Mouse (Mus musculus): ENCODE results near the gene Fcer1g. TPM values are rescaled to one million over a fixed set of nuclear protein-coding genes. Genes with fewer than 3 reads are reported as not detected.

The Fcer1g gene
- polyA plus RNA-seq, 1 experiment, result 0.91 TPM

- Histone ChIP-seq H3K4me3 (ENCODE audit: low read depth, low read length) (no peak overlapping the region), H3K36me3 (ENCODE audit: control insufficient read depth, insufficient read depth, low read length, poor library complexity, severe bottlenecking) (peaks cover 40% of the 10 kb centered on the region), H3K9ac (ENCODE audit: low read depth, poor library complexity, severe bottlenecking) (no peak overlapping the region), H3K9me3 (replicated peaks; ENCODE audit: control insufficient read depth, insufficient read depth, low read length, poor library complexity, severe bottlenecking) (no peaks in the 10 kb centered on the region), H3K27me3 (ENCODE audit: control insufficient read depth, insufficient read depth, low read length, poor library complexity, severe bottlenecking) (no peaks in the 10 kb centered on the region), H3K27ac (ENCODE audit: insufficient read depth, low read length) (no peak overlapping the region), H3K4me1 (ENCODE audit: control insufficient read depth, insufficient read depth, low read length) (peaks cover 4% of the 10 kb centered on the region)
- no peak for TF ChIP-seq EP300 (IDR thresholded peaks at IDR 0.05; ENCODE audit: insufficient read depth, low read depth, low read length)
- TF ChIP-seq POLR2A (IDR thresholded peaks at IDR 0.05; ENCODE audit: insufficient read depth, low read length), result no peak
- TF ChIP-seq CTCF (IDR thresholded peaks at IDR 0.05; ENCODE audit: low read depth, low read length), result no peak
Measured at GRCm38 (mm10) chr1:171240911-171241310, 6.7 kb upstream of the Fcer1g start.

- no peak overlapping the region for H3K4me3 ChIP-seq (ENCODE audit: low read depth, low read length)
- H3K4me1 ChIP-seq (ENCODE audit: control insufficient read depth, insufficient read depth, low read length), result peaks cover 4% of the 10 kb centered on the region
- no peak for TF ChIP-seq CTCF (IDR thresholded peaks at IDR 0.05; ENCODE audit: low read depth, low read length)
- TF ChIP-seq EP300 (IDR thresholded peaks at IDR 0.05; ENCODE audit: insufficient read depth, low read depth, low read length), result no peak
- no peak for TF ChIP-seq POLR2A (IDR thresholded peaks at IDR 0.05; ENCODE audit: insufficient read depth, low read length)
- H3K36me3 ChIP-seq (ENCODE audit: control insufficient read depth, insufficient read depth, low read length, poor library complexity, severe bottlenecking), result peaks cover 43% of the 10 kb centered on the region
- no peaks in the 10 kb centered on the region for H3K9me3 ChIP-seq (replicated peaks; ENCODE audit: control insufficient read depth, insufficient read depth, low read length, poor library complexity, severe bottlenecking)
- no peak overlapping the region for H3K9ac ChIP-seq (ENCODE audit: low read depth, poor library complexity, severe bottlenecking)
- no peak overlapping the region for H3K27ac ChIP-seq (ENCODE audit: insufficient read depth, low read length)
- no peaks in the 10 kb centered on the region for H3K27me3 ChIP-seq (ENCODE audit: control insufficient read depth, insufficient read depth, low read length, poor library complexity, severe bottlenecking)
Measured at GRCm38 (mm10) chr1:171239992-171240744, 6.0 kb upstream of the Fcer1g start.

- peak overlapping the region; percentile 42; the same call in 1 of the 2 replicates for H3K9ac ChIP-seq (ENCODE audit: low read depth, poor library complexity, severe bottlenecking)
- H3K27ac ChIP-seq (ENCODE audit: insufficient read depth, low read length), result no peak overlapping the region
- TF ChIP-seq EP300 (IDR thresholded peaks at IDR 0.05; ENCODE audit: insufficient read depth, low read depth, low read length) (no peak), CTCF (IDR thresholded peaks at IDR 0.05; ENCODE audit: low read depth, low read length) (peak; percentile 97)
- no peaks in the 10 kb centered on the region for H3K27me3 ChIP-seq (ENCODE audit: control insufficient read depth, insufficient read depth, low read length, poor library complexity, severe bottlenecking)
- peaks cover 39% of the 10 kb centered on the region for H3K36me3 ChIP-seq (ENCODE audit: control insufficient read depth, insufficient read depth, low read length, poor library complexity, severe bottlenecking)
- H3K4me1 ChIP-seq (ENCODE audit: control insufficient read depth, insufficient read depth, low read length), result peaks cover 4% of the 10 kb centered on the region
- H3K9me3 ChIP-seq (replicated peaks; ENCODE audit: control insufficient read depth, insufficient read depth, low read length, poor library complexity, severe bottlenecking), result no peaks in the 10 kb centered on the region
- H3K4me3 ChIP-seq (ENCODE audit: low read depth, low read length), result peak overlapping the region; percentile 55
Measured at GRCm38 (mm10) chr1:171238463-171238862, 4.3 kb upstream of the Fcer1g start.

GRCm38 (mm10) chr1:171237438-171237837 lies 3.3 kb upstream of the Fcer1g start:
- Histone ChIP-seq H3K27ac (ENCODE audit: insufficient read depth, low read length) (no peak overlapping the region), H3K27me3 (ENCODE audit: control insufficient read depth, insufficient read depth, low read length, poor library complexity, severe bottlenecking) (no peaks in the 10 kb centered on the region), H3K36me3 (ENCODE audit: control insufficient read depth, insufficient read depth, low read length, poor library complexity, severe bottlenecking) (peaks cover 36% of the 10 kb centered on the region), H3K9ac (ENCODE audit: low read depth, poor library complexity, severe bottlenecking) (no peak overlapping the region), H3K9me3 (replicated peaks; ENCODE audit: control insufficient read depth, insufficient read depth, low read length, poor library complexity, severe bottlenecking) (no peaks in the 10 kb centered on the region), H3K4me1 (ENCODE audit: control insufficient read depth, insufficient read depth, low read length) (peaks cover 2% of the 10 kb centered on the region), H3K4me3 (ENCODE audit: low read depth, low read length) (no peak overlapping the region)
- no peak for TF ChIP-seq CTCF (IDR thresholded peaks at IDR 0.05; ENCODE audit: low read depth, low read length)

- no peak for TF ChIP-seq CTCF (IDR thresholded peaks at IDR 0.05; ENCODE audit: low read depth, low read length)
- TF ChIP-seq POLR2A (IDR thresholded peaks at IDR 0.05; ENCODE audit: insufficient read depth, low read length), result no peak
- no peak for TF ChIP-seq EP300 (IDR thresholded peaks at IDR 0.05; ENCODE audit: insufficient read depth, low read depth, low read length)
- peaks cover 36% of the 10 kb centered on the region for H3K36me3 ChIP-seq (ENCODE audit: control insufficient read depth, insufficient read depth, low read length, poor library complexity, severe bottlenecking)
Measured at GRCm38 (mm10) chr1:171235791-171236190, 1.6 kb upstream of the Fcer1g start.

GRCm38 (mm10) chr1:171234538-171234937 lies 373 bp upstream of the Fcer1g start:
- H3K36me3 ChIP-seq (ENCODE audit: control insufficient read depth, insufficient read depth, low read length, poor library complexity, severe bottlenecking), result peaks cover 36% of the 10 kb centered on the region
- no peaks in the 10 kb centered on the region for H3K27me3 ChIP-seq (ENCODE audit: control insufficient read depth, insufficient read depth, low read length, poor library complexity, severe bottlenecking)
- H3K9ac ChIP-seq (ENCODE audit: low read depth, poor library complexity, severe bottlenecking), result no peak overlapping the region
- H3K4me1 ChIP-seq (ENCODE audit: control insufficient read depth, insufficient read depth, low read length), result peaks cover 3% of the 10 kb centered on the region
- TF ChIP-seq CTCF (IDR thresholded peaks at IDR 0.05; ENCODE audit: low read depth, low read length), result no peak
- TF ChIP-seq POLR2A (IDR thresholded peaks at IDR 0.05; ENCODE audit: insufficient read depth, low read length), result no peak
- no peak for TF ChIP-seq EP300 (IDR thresholded peaks at IDR 0.05; ENCODE audit: insufficient read depth, low read depth, low read length)
- H3K4me3 ChIP-seq (ENCODE audit: low read depth, low read length), result no peak overlapping the region
- H3K27ac ChIP-seq (ENCODE audit: insufficient read depth, low read length), result no peak overlapping the region
- H3K9me3 ChIP-seq (replicated peaks; ENCODE audit: control insufficient read depth, insufficient read depth, low read length, poor library complexity, severe bottlenecking), result no peaks in the 10 kb centered on the region

More at GRCm38 (mm10) chr1:171235791-171236190, 1.6 kb upstream of the Fcer1g start:
- no peaks in the 10 kb centered on the region for H3K27me3 ChIP-seq (ENCODE audit: control insufficient read depth, insufficient read depth, low read length, poor library complexity, severe bottlenecking)
- no peaks in the 10 kb centered on the region for H3K4me1 ChIP-seq (ENCODE audit: control insufficient read depth, insufficient read depth, low read length)
- no peak overlapping the region for H3K9ac ChIP-seq (ENCODE audit: low read depth, poor library complexity, severe bottlenecking)
- no peak overlapping the region for H3K27ac ChIP-seq (ENCODE audit: insufficient read depth, low read length)
- no peaks in the 10 kb centered on the region for H3K9me3 ChIP-seq (replicated peaks; ENCODE audit: control insufficient read depth, insufficient read depth, low read length, poor library complexity, severe bottlenecking)
- H3K4me3 ChIP-seq (ENCODE audit: low read depth, low read length), result no peak overlapping the region
